In genomic region chr13:40569461-40569860, GRCm38 (mm10) we compare ENCODE assay signal across 27 mouse cellular contexts.
DNase-seq lines count a peak whose midpoint lies in the region; ATAC-seq and TF ChIP-seq lines count a peak whose summit lies in the region.
"Had no signal": no experiment of that assay in that cellular context is flagged by ENCODE, and none has a peak within 500 bp of the region (broad histone marks: within the 10 kb centered on the region; RNA-seq: fewer than 3 reads in every experiment).

No protein-coding gene starts in this region.

- H3K36me3 ChIP-seq in kidney, postnatal 0 days (ENCODE audit: insufficient read depth, low read length), result no peaks in the 10 kb centered on the region
- H3K36me3 ChIP-seq: embryonic facial prominence, embryonic 13.5 days; embryonic facial prominence, embryonic 15.5 days; forebrain, embryonic 10.5 days; forebrain, embryonic 12.5 days; G1E had no signal

- no peak overlapping the region for H3K9ac ChIP-seq in kidney, postnatal 0 days (ENCODE audit: low read depth, low read length)
- H3K9ac ChIP-seq: embryonic facial prominence, embryonic 13.5 days; embryonic facial prominence, embryonic 15.5 days; forebrain, embryonic 12.5 days had no signal

- no peak; the same call in 1 of the 2 replicates for ATAC-seq in kidney, postnatal 0 days (replicated peaks; ENCODE audit: low FRiP score, low read depth)
- ATAC-seq: activated CD4-positive, CD25-positive, alpha-beta regulatory T cell, adult 4 months; CD4-positive, CD25-positive, alpha-beta regulatory T cell, adult 4 months; forebrain, embryonic 14.5 days; forebrain, embryonic 16.5 days had no signal

- no peak overlapping the region for H3K27ac ChIP-seq in kidney, postnatal 0 days
- no peak overlapping the region for H3K27ac ChIP-seq in cerebellum, adult 2 months (ENCODE audit: insufficient read depth, low read length)
- H3K27ac ChIP-seq: embryonic facial prominence, embryonic 13.5 days; embryonic facial prominence, embryonic 15.5 days; forebrain, embryonic 10.5 days; forebrain, embryonic 12.5 days had no signal

- TF ChIP-seq POLR2A in cerebellum, adult 2 months (IDR thresholded peaks at IDR 0.05; ENCODE audit: borderline replicate concordance, insufficient read depth, low read length), result no peak

- no peaks in the 10 kb centered on the region for H3K27me3 ChIP-seq in kidney, postnatal 0 days (ENCODE audit: insufficient read depth, low read length)
- no peaks in the 10 kb centered on the region for H3K27me3 ChIP-seq in cerebellum, adult 2 months (ENCODE audit: control insufficient read depth, insufficient read depth, low read length)
- H3K27me3 ChIP-seq: CH12.LX; embryonic facial prominence, embryonic 13.5 days; embryonic facial prominence, embryonic 15.5 days; forebrain, embryonic 12.5 days had no signal

- no peak for TF ChIP-seq CTCF in kidney, postnatal 0 days (IDR thresholded peaks at IDR 0.05; ENCODE audit: low read depth)
- TF ChIP-seq CTCF in cerebellum, adult 2 months (IDR thresholded peaks at IDR 0.05; ENCODE audit: borderline replicate concordance, insufficient read depth, low read depth, low read length), result no peak

- WGBS in kidney, postnatal 0 days, result 53% methylated on average over 5 of the region's 5 CpGs
- 46% methylated on average over 5 of the region's 5 CpGs for WGBS in cerebellum, adult 2 months

- H3K9me3 ChIP-seq in kidney, postnatal 0 days (replicated peaks; ENCODE audit: low read length), result no peaks in the 10 kb centered on the region
- H3K9me3 ChIP-seq: embryonic facial prominence, embryonic 13.5 days; embryonic facial prominence, embryonic 15.5 days; forebrain, embryonic 10.5 days; forebrain, embryonic 12.5 days had no signal

- no peaks in the 10 kb centered on the region for H3K4me1 ChIP-seq in kidney, postnatal 0 days (replicated peaks; ENCODE audit: insufficient read depth, low read length)
- no peaks in the 10 kb centered on the region for H3K4me1 ChIP-seq in cerebellum, adult 2 months (ENCODE audit: control insufficient read depth, insufficient read depth, low read length)
- H3K4me1 ChIP-seq: embryonic facial prominence, embryonic 15.5 days; forebrain, embryonic 10.5 days; forebrain, embryonic 12.5 days had no signal

- H3K4me3 ChIP-seq in kidney, postnatal 0 days (replicated peaks; ENCODE audit: low read depth, low read length), result no peak overlapping the region
- H3K4me3 ChIP-seq in cerebellum, adult 2 months (replicated peaks; ENCODE audit: insufficient read depth, low read depth, low read length), result no peak overlapping the region
- H3K4me3 ChIP-seq: embryonic facial prominence, embryonic 13.5 days; embryonic facial prominence, embryonic 15.5 days; erythroblast, embryonic 14.5 days; forebrain, embryonic 10.5 days; forebrain, embryonic 12.5 days had no signal

- no peak overlapping the region for H3K4me2 ChIP-seq in kidney, postnatal 0 days (ENCODE audit: low read length)
- H3K4me2 ChIP-seq: embryonic facial prominence, embryonic 13.5 days; embryonic facial prominence, embryonic 15.5 days; forebrain, embryonic 12.5 days had no signal

- DNase-seq in kidney, postnatal 0 days (ENCODE audit: low spot score), result peak; percentile 11
- DNase-seq in kidney, adult 18-20 months, result no peak
- peak; percentile 13 for DNase-seq in R1 (ENCODE audit: low read depth, low spot score)
- DNase-seq in gonadal fat pad, adult 2 months (ENCODE audit: low read depth), result peak; percentile 24
- DNase-seq in lung, postnatal 25 days (ENCODE audit: low spot score), result no peak
- no peak for DNase-seq in cerebellum, adult 2 months
- DNase-seq: adrenal gland, adult 2 months; adrenal gland, postnatal 10 days; adrenal gland, postnatal 25 days; B cell, adult 2 months; cerebellum, adult 11 months; cerebellum, adult 18-20 months; cerebellum, adult 9-10 months; cerebellum, postnatal 10 days; cerebellum, postnatal 25 days; embryo, embryonic 11 days had no signal

Comparison
In these comparisons a context has a peak if more than half of its experiments do, and no peak if none do; other contexts are left out.
1. DNase-seq: peak in kidney, postnatal 0 days (single experiment), R1 (single experiment) and gonadal fat pad, adult 2 months (single experiment); none in kidney, adult 18-20 months (single experiment), lung, postnatal 25 days (single experiment) and cerebellum, adult 2 months (0 of 2).